Mouse (Mus musculus) embryonic facial prominence, embryonic 14.5 days (tissue): ENCODE results near the gene 1700102P08Rik. TPM values are rescaled to one million over a fixed set of nuclear protein-coding genes. Genes with fewer than 3 reads are reported as not detected.

ENCODE experiments used
- ATAC-seq: fragments of 200-750 bp; cut with Nextera tagmentation; 2 replicates; pipeline ENCODE4 v1.8.0; 2017; ENCODE audit warnings: low read depth, moderate number of reproducible peaks, moderate TSS enrichment
- DNase-seq: peaks from one replicate; pipeline ENCODE4 v3.0.0-alpha.2; 2015; ENCODE audit warnings: low spot score
- H3K27ac ChIP-seq: fragments of 300-500 bp; sonication (generic); replicated peaks from 2 replicates; pipeline ENCODE4 v1.5.1; 2014; ENCODE audit warnings: low read depth, mild to moderate bottlenecking, low read length, moderate library complexity
- H3K27me3 ChIP-seq: fragments of 300-500 bp; sonication (generic); replicated peaks from 2 replicates; pipeline ENCODE4 v1.6.1; 2014; ENCODE audit warnings: low read length; ENCODE audit not compliant: control insufficient read depth, insufficient read depth
- H3K36me3 ChIP-seq: fragments of 300-500 bp; sonication (generic); 2 replicates; pipeline ENCODE4 v1.6.1; 2014; ENCODE audit warnings: low read length, mixed read lengths; ENCODE audit not compliant: control insufficient read depth, insufficient read depth
- H3K4me1 ChIP-seq: fragments of 300-500 bp; sonication (generic); 2 replicates; pipeline ENCODE4 v1.6.1; 2014; ENCODE audit warnings: antibody characterized with exemption, low read length; ENCODE audit not compliant: control insufficient read depth, insufficient read depth
- H3K4me2 ChIP-seq: fragments of 300-500 bp; sonication (generic); 2 replicates; pipeline ENCODE4 v1.6.1; 2014; ENCODE audit warnings: low read depth, mild to moderate bottlenecking, low read length, moderate library complexity, mixed read lengths
- H3K4me3 ChIP-seq: fragments of 300-500 bp; sonication (generic); 2 replicates; pipeline ENCODE4 v1.5.1; 2014; ENCODE audit warnings: low read depth, mild to moderate bottlenecking, low read length
- H3K9ac ChIP-seq: fragments of 300-500 bp; sonication (generic); 2 replicates; pipeline ENCODE4 v1.6.1; 2014; ENCODE audit warnings: low read depth, mild to moderate bottlenecking, low read length, moderate library complexity, mixed read lengths
- H3K9me3 ChIP-seq: fragments of 300-500 bp; sonication (generic); 2 replicates; pipeline ENCODE4 v1.6.1; 2016; ENCODE audit warnings: low read length; ENCODE audit not compliant: control insufficient read depth
- WGBS: fragments of 180-500 bp; shearing (Covaris S2); extraction: QIAGEN DNeasy Blood & Tissue Kit; methylation state at CpG from one replicate; pipeline ENCODE4 v1.1.7; 2014; 5-methylcytosine and 5-hydroxymethylcytosine counted together
- polyA plus RNA-seq: library from polyadenylated mRNA; unstranded; fragments of >200 nt; fragmentation: Nextera tagmentation; extraction: Ambion mirVana; gene quantifications from 2 replicates; pipeline ENCODE4 v1.2.1, GENCODE M21; 2014

1700102P08Rik gene
- polyA plus RNA-seq, 1 experiment from 2014 or later = 0.58 TPM

DNA sequence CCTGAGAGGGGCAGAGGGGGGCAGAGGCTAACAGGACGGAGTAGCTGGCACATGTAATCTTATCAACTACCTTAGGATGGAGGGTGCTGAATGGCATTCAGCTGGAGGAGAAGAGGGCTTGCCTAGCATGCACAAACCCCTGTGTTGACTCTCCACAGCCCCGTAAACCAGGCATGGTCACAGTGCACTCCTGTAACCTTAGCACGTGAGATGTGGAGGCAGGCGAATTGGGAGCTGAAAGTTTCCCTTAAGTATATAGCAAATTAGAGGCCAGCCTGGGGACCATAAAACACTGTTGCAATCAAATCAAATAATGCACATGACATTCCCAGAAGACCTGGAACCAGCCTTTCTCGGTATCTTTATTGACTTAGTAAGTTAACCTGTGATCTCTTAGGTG, 13.9 kb upstream of the 1700102P08Rik start:
- no peak for DNase-seq
- Histone ChIP-seq H3K36me3 (peaks cover 96% of the 10 kb centered on the region), H3K4me1 (no peaks in the 10 kb centered on the region), H3K9me3 (no peaks in the 10 kb centered on the region), H3K9ac (no peak overlapping the region), H3K4me3 (no peak overlapping the region), H3K4me2 (no peak overlapping the region), H3K27me3 (no peaks in the 10 kb centered on the region), H3K27ac (no peak overlapping the region)
- 88% methylated on average over 5 of the region's 5 CpGs for WGBS
- no peak for ATAC-seq

DNA sequence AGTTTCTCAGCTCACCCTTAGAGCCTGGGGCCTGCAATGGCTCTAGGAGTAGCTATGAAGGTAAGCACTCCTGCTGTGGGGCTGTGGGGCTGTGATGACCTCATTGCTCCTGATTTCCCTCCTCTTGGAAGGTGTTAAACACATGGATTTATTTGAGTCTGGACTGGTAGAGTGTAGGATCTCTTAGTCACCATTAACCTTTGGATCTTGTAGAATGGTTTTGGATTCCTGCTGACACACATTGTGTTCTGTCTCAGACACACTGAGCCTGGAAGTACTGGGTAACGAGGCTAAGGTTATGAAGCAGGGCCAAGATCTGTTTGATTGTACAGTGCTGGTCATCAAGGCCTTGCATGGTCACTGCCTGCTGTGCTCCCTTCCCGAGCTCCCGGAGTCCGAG, 13.3 kb upstream of the 1700102P08Rik start:
- H3K4me2 ChIP-seq = no peak overlapping the region
- DNase-seq (no peak), ATAC-seq (no peak)
- 93% methylated on average over 4 of the region's 4 CpGs for WGBS
- no peaks in the 10 kb centered on the region for H3K9me3 ChIP-seq
- H3K27me3 ChIP-seq = no peaks in the 10 kb centered on the region
- no peak overlapping the region for H3K27ac ChIP-seq
- peaks cover 96% of the 10 kb centered on the region for H3K36me3 ChIP-seq
- no peak overlapping the region for H3K4me3 ChIP-seq
- H3K4me1 ChIP-seq = no peaks in the 10 kb centered on the region
- no peak overlapping the region for H3K9ac ChIP-seq

DNA sequence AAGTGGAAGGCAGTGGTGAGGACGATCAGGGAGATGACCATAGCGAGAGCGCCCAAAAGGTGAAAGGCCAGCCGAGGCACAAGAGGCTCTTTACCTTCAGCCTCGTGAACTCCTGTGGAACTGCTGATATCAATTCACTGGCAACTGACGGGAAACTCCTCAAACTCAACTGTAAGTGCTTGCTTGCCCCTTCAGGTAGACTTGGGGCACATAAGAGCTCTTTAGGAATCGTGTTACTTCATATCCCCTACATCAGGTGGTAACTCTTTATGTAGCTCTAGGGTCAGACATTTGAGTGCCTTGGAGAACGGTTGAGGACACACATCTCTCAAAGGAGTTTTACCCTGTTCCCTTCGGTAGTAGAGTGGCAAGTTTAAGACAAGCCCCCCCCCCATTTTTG, 11.2 kb upstream of the 1700102P08Rik start:
- 92% methylated on average over 9 of the region's 9 CpGs for WGBS
- H3K4me3 ChIP-seq = no peak overlapping the region
- ATAC-seq = no peak

DNA sequence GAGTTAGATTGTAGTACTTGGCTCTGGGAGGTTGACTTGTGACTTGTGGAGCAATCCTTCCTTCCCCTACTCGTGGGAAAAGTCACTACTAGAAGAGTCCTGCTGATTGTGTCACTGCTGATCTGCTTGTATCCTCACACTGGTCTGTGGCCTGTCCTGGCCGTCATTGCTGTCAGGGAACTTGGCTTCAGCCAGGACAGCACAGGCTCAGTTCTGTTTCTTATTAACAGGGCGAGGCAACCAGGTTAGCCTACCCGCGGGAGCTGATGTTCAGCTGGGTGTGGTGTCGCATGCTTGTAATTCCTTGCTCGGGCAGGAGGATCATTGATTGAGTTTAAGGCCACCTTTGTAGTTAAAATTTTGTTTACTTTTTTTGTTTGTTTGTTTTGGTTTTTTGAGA, 7.6 kb upstream of the 1700102P08Rik start:
- peaks cover 95% of the 10 kb centered on the region for H3K36me3 ChIP-seq

More for the DNA sequence above, 11.2 kb upstream of the 1700102P08Rik start:
- Histone ChIP-seq H3K36me3 (peaks cover 96% of the 10 kb centered on the region), H3K27me3 (no peaks in the 10 kb centered on the region), H3K4me2 (no peak overlapping the region), H3K9me3 (no peaks in the 10 kb centered on the region), H3K4me1 (no peaks in the 10 kb centered on the region), H3K27ac (no peak overlapping the region), H3K9ac (no peak overlapping the region)
- no peak for DNase-seq

DNA sequence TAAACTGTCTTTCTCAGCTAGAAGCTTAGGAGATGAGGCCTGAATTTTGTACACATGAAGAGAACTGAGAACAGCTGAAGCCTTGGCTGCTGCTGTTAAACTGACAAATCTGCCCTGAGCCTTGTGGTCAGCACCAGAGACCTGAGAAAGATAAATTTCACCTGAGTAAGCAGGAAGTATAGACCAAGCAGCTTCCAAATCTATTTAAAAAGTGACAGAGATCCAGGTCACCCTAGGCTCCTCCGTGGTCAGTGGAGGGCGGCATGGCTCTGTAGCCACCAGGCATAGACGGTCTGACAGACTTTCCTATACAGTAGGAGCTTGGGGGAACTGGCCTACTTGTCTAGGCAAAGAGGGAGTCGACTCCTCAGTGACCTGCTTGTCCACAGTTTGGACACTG, 5.8 kb upstream of the 1700102P08Rik start:
- H3K36me3 ChIP-seq = peaks cover 95% of the 10 kb centered on the region
- no peak overlapping the region for H3K9ac ChIP-seq
- no peaks in the 10 kb centered on the region for H3K27me3 ChIP-seq
- no peaks in the 10 kb centered on the region for H3K9me3 ChIP-seq
- WGBS = 95% methylated on average over 4 of the region's 4 CpGs
- DNase-seq (no peak), ATAC-seq (no peak)
- H3K4me2 ChIP-seq = no peak overlapping the region
- no peaks in the 10 kb centered on the region for H3K4me1 ChIP-seq
- H3K27ac ChIP-seq = no peak overlapping the region
- H3K4me3 ChIP-seq = no peak overlapping the region

More for the DNA sequence above, 7.6 kb upstream of the 1700102P08Rik start:
- no peaks in the 10 kb centered on the region for H3K9me3 ChIP-seq
- 58% methylated on average over 7 of the region's 7 CpGs for WGBS
- H3K27me3 ChIP-seq = no peaks in the 10 kb centered on the region
- H3K9ac ChIP-seq = no peak overlapping the region
- no peak overlapping the region for H3K27ac ChIP-seq
- DNase-seq (no peak), ATAC-seq (no peak)
- H3K4me1 ChIP-seq = no peaks in the 10 kb centered on the region
- no peak overlapping the region for H3K4me2 ChIP-seq
- H3K4me3 ChIP-seq = no peak overlapping the region

DNA sequence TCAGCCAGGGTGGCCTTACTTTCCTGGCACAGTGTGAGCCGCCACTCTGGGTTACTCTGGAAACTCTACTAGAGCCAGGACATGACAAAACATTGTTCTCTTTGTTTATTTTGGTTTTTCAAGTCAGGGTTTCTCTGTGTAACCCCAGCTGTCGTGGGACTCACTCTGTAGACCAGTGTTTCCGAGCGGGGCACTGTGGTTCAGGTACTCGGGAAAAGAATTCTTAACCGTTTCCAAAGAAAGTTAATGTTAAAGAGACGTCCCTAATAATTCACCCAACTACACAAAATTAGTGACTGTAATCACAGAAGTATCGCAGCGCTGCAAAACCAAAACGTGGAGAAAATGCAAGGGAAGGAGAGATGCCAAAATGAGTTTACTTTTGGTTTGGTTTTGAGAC, 4.0 kb upstream of the 1700102P08Rik start:
- DNase-seq (no peak), ATAC-seq (no peak)
- H3K36me3 ChIP-seq = peaks cover 95% of the 10 kb centered on the region
- WGBS = 82% methylated on average over 10 of the region's 10 CpGs
- no peak overlapping the region for H3K27ac ChIP-seq
- no peak overlapping the region for H3K4me2 ChIP-seq
- no peaks in the 10 kb centered on the region for H3K9me3 ChIP-seq
- no peaks in the 10 kb centered on the region for H3K4me1 ChIP-seq
- no peaks in the 10 kb centered on the region for H3K27me3 ChIP-seq
- H3K9ac ChIP-seq = no peak overlapping the region
- H3K4me3 ChIP-seq = no peak overlapping the region

DNA sequence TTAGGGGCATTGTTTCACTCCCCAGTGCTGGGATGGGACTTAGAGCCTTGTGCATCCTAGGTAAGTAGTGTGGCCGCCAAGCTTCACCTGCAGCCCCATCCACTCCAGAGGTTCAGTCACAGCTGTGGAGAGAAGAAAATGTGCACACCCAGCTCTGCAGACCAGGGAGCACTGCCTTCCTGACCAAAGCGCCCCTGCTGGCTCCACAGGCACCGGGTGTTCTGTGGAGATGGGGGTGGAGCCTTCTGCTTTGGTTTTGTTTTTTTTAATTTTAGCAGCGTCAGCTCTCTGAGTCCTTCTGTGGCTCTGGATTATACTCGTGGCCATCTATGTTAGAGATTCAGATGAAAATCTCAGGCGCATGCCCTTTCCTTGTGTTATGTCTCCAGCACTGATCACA, 3.4 kb upstream of the 1700102P08Rik start:
- Histone ChIP-seq H3K36me3 (peaks cover 94% of the 10 kb centered on the region), H3K27ac (no peak overlapping the region), H3K9ac (no peak overlapping the region), H3K9me3 (no peaks in the 10 kb centered on the region), H3K4me3 (no peak overlapping the region), H3K4me2 (no peak overlapping the region), H3K4me1 (no peaks in the 10 kb centered on the region), H3K27me3 (no peaks in the 10 kb centered on the region)
- no peak for ATAC-seq
- WGBS = 82% methylated on average over 6 of the region's 6 CpGs
- DNase-seq = no peak

DNA sequence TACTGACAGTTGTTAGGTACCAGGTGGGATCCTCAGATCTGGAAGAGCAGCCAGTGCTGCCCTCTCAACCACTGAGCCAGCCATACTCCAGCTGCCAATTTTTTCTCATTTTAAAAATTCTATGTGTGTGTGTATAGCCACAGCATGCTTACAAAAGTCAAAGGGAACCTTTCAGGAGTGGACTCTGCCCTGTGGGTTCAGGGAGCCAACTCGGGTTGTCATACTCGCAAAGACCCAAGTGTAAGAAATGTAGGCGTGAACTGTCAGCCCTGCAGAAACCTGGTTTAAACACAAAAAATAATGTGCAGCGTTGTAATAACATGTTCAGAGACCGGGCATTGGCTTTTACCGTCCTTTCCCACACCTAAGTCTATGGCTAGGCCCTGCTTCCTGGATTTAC, 1.6 kb downstream of the 1700102P08Rik start:
- H3K9ac ChIP-seq = no peak overlapping the region
- no peak overlapping the region for H3K4me3 ChIP-seq
- no peaks in the 10 kb centered on the region for H3K27me3 ChIP-seq
- no peak overlapping the region for H3K27ac ChIP-seq
- ATAC-seq (no peak), DNase-seq (no peak)
- H3K4me2 ChIP-seq = no peak overlapping the region
- WGBS = 95% methylated on average over 6 of the region's 6 CpGs
- peaks cover 48% of the 10 kb centered on the region for H3K36me3 ChIP-seq
- no peaks in the 10 kb centered on the region for H3K9me3 ChIP-seq
- H3K4me1 ChIP-seq = no peaks in the 10 kb centered on the region

DNA sequence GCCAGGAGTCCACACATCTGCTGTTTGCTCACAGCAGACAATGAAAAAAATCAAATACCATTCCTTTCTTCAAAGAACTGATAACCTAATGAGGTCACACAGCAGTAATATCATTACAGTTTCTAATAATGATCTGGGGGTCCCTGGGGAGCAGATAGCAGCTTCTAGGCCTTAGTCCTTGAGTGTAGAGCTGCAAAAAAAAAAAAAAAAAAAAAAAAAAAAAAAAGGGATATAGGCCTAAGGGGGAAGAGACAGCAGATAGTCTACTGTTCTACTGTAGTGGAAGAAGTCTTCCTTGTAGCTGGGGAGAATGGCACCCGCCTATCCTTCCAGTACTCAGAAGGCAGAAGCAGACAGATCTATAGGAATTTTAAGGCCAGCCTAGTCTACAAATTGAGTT, 2.8 kb downstream of the 1700102P08Rik start:
- DNase-seq (no peak), ATAC-seq (no peak)
- Histone ChIP-seq H3K9ac (no peak overlapping the region), H3K9me3 (no peaks in the 10 kb centered on the region), H3K27ac (no peak overlapping the region), H3K4me3 (no peak overlapping the region), H3K36me3 (peaks cover 37% of the 10 kb centered on the region), H3K27me3 (no peaks in the 10 kb centered on the region), H3K4me2 (no peak overlapping the region), H3K4me1 (no peaks in the 10 kb centered on the region)
- WGBS = 92% methylated on average over 1 of the region's 1 CpGs
